ENCODE assay signal across 9 mouse cellular contexts in the genomic region with DNA sequence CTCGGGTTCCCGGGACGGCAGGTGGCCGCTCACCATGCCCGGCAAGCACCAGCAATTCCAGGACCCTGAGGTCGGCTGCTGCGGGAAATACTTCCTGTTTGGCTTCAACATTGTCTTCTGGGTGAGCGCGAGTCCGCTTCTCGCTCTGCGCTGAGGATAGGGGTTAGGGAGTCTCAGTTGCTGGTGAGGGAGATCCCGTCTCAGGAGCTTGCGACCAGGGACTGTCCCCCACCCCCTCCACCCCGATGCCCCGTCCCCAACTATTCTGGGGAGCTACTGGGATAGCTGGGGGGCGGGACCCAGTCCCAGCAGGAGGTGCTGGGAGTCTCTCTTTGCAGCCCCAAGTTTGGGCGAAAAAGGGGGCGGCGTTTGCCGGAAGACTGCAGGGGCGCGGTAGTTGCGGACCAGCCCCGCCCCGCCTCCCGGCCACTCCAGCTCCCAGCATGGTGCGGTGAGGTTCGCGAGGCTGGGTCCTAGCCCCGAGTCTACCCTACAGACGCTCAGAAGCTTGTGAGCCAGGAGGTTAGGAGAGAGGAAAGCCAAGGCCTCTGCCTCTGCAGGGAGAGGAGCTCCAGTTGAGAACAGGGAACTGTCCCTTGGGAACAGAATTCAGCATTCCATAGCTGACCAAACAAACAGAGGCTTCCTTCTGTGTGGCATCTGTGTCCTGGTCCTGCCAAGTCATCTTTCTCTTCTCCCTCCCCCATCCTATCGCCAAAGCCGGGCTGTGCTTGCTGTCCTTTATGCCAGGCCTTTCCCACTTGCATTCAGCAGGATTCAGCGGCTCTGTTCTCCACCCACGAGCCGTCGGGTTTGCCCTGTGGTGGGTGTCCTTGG. TPM values are rescaled to one million over a fixed set of nuclear protein-coding genes. Genes with fewer than 3 reads are reported as not detected.
A peak's percentile ranks its signal among the peaks of the same experiment; 100 is the strongest.
DNase-seq lines count a peak whose midpoint lies in the region; ATAC-seq and TF ChIP-seq lines count a peak whose summit lies in the region.
"Had no signal": no experiment of that assay in that cellular context is flagged by ENCODE, and none has a peak within 500 bp of the region (broad histone marks: within the 10 kb centered on the region; RNA-seq: fewer than 3 reads in every experiment).

No protein-coding gene starts in this region.

- peak overlapping the region; percentile 97 for H3K4me2 ChIP-seq in forebrain, embryonic 14.5 days (ENCODE audit: low read length)
- H3K4me2 ChIP-seq in hindbrain, embryonic 11.5 days (replicated peaks; ENCODE audit: low read depth, low read length), result peak overlapping the region; percentile 98

- H3K4me1 ChIP-seq in brown adipose tissue, adult 24 weeks (ENCODE audit: control insufficient read depth, insufficient read depth, insufficient read length, low read length), result peaks cover 5% of the 10 kb centered on the region
- peaks cover 3% of the 10 kb centered on the region; the same call in 1 of the 2 replicates for H3K4me1 ChIP-seq in forebrain, embryonic 14.5 days (ENCODE audit: control insufficient read depth, insufficient read depth, low read length)
- peaks cover 6% of the 10 kb centered on the region; the same call in 1 of the 2 replicates for H3K4me1 ChIP-seq in hindbrain, embryonic 11.5 days (replicated peaks; ENCODE audit: control insufficient read depth, insufficient read depth, low read length)

- peak overlapping the region; percentile 59 for H3K4me3 ChIP-seq in layer of hippocampus, adult 2 months
- peak overlapping the region; percentile 90 for H3K4me3 ChIP-seq in brown adipose tissue, adult 24 weeks (ENCODE audit: insufficient read depth, low read depth, low read length)
- peak overlapping the region; percentile 54 for H3K4me3 ChIP-seq in forebrain, embryonic 14.5 days (ENCODE audit: low read depth, low read length)
- H3K4me3 ChIP-seq in hindbrain, embryonic 11.5 days (ENCODE audit: low read depth, low read length), result peak overlapping the region; percentile 51

- TF ChIP-seq CTCF in layer of hippocampus, adult 2 months (conservative IDR thresholded peaks at IDR 0.05), result no peak

- peak; percentile 45 for ATAC-seq in forebrain, embryonic 14.5 days
- peak; percentile 68 for ATAC-seq in hindbrain, embryonic 11.5 days (ENCODE audit: low FRiP score)
- 0 out of 2 replicates have a peak, but pooled peaks have one; percentile 27 for ATAC-seq in megakaryocyte-erythroid progenitor cell, adult 5-6 weeks (replicated peaks; ENCODE audit: low FRiP score, low TSS enrichment, poor library complexity, severe bottlenecking)

- 2% methylated on average over 38 of the region's 38 CpGs for WGBS in forebrain, embryonic 14.5 days
- WGBS in hindbrain, embryonic 11.5 days, result 1% methylated on average over 38 of the region's 38 CpGs

- no peaks in the 10 kb centered on the region for H3K36me3 ChIP-seq in forebrain, embryonic 14.5 days (ENCODE audit: control insufficient read depth, insufficient read depth, low read length)
- H3K36me3 ChIP-seq in hindbrain, embryonic 11.5 days (ENCODE audit: control insufficient read depth, insufficient read depth, low read length), result no peaks in the 10 kb centered on the region
- no peaks in the 10 kb centered on the region for H3K36me3 ChIP-seq in splenic B cell, adult 2 months (ENCODE audit: control insufficient read depth, insufficient read depth, low read length, poor library complexity, severe bottlenecking)

- H3K27me3 ChIP-seq in forebrain, embryonic 14.5 days (replicated peaks; ENCODE audit: control insufficient read depth, insufficient read depth, low read length), result 0 out of 2 replicates have a peak, but pooled peaks cover 6% of the 10 kb centered on the region
- peaks cover 13% of the 10 kb centered on the region for H3K27me3 ChIP-seq in hindbrain, embryonic 11.5 days (ENCODE audit: control insufficient read depth, insufficient read depth, low read length)
- H3K27me3 ChIP-seq in splenic B cell, adult 2 months (ENCODE audit: control insufficient read depth, insufficient read depth, low read length, poor library complexity, severe bottlenecking), result no peaks in the 10 kb centered on the region

- peak overlapping the region; percentile 63 for H3K9ac ChIP-seq in forebrain, embryonic 14.5 days (ENCODE audit: low read length)
- peak overlapping the region; percentile 55 for H3K9ac ChIP-seq in hindbrain, embryonic 11.5 days (ENCODE audit: low read depth, low read length)

- peak in 1 of 2 experiments; percentile 53 for DNase-seq in layer of hippocampus, adult 2 months (ENCODE audit: low spot score in 2 of 2)
- DNase-seq in layer of hippocampus, postnatal 36 days, result no peak
- peak; percentile 44 for DNase-seq in forebrain, embryonic 14.5 days (ENCODE audit: low spot score)
- peak; percentile 63 for DNase-seq in hindbrain, embryonic 11.5 days (ENCODE audit: low spot score)
- DNase-seq in left cerebral cortex, postnatal 36 days (ENCODE audit: low spot score in 2 of 2), result peak; percentile 61 to 68
- peak; percentile 25 for DNase-seq in splenic B cell, adult 2 months (ENCODE audit: low read depth, low spot score)

- intact Hi-C loops in left cerebral cortex, postnatal 36 days (cut with DNase I), result no loop called here

- no peaks in the 10 kb centered on the region for H3K9me3 ChIP-seq in forebrain, embryonic 14.5 days (replicated peaks; ENCODE audit: control insufficient read depth, low read length)
- no peaks in the 10 kb centered on the region for H3K9me3 ChIP-seq in hindbrain, embryonic 11.5 days (ENCODE audit: control insufficient read depth, low read length)

- H3K27ac ChIP-seq in layer of hippocampus, adult 2 months, result peak overlapping the region; percentile 89
- no peak overlapping the region for H3K27ac ChIP-seq in brown adipose tissue, adult 24 weeks (replicated peaks; ENCODE audit: low read depth, low read length)
- H3K27ac ChIP-seq in forebrain, embryonic 14.5 days (ENCODE audit: low read depth, low read length), result no peak overlapping the region
- no peak overlapping the region for H3K27ac ChIP-seq in hindbrain, embryonic 11.5 days (ENCODE audit: low read depth, low read length)

RNA-seq across cellular contexts. Expression of a gene that starts 0.6 kb away (rescaled TPM):
- 10 to 100 TPM; 96.7 to 97.7 TPM for total RNA-seq in layer of hippocampus, adult 2 months (2021)
- 100 to 1,000 TPM in 1 of 2 experiments, 10 to 100 TPM in 1; 83.4 to 109 TPM for total RNA-seq in layer of hippocampus, postnatal 36 days (2021)
- 29.5 and 42.0 TPM in 2 replicates for polyA plus RNA-seq in brown adipose tissue, adult 24 weeks (2012; ENCODE audit: insufficient read depth, insufficient read length, missing spikeins)
- polyA plus RNA-seq in forebrain, embryonic 14.5 days (2014; fragmentation: Nextera tagmentation; extraction: Ambion mirVana), result 16.0 and 16.3 TPM in 2 replicates
- 12.0 and 13.2 TPM in 2 replicates for polyA plus RNA-seq in hindbrain, embryonic 11.5 days (2014; fragmentation: Nextera tagmentation; extraction: Ambion mirVana)
- 10 to 100 TPM; 76.5 to 86.1 TPM for total RNA-seq in left cerebral cortex, postnatal 36 days (2021)
- total RNA-seq in megakaryocyte-erythroid progenitor cell, adult 5-6 weeks (2014; fragmentation: Nextera tagmentation), result 1.3 TPM in 1 of 2 replicates, not detected in the other
- 4.1 TPM in 1 of 2 replicates, not detected in the other for total RNA-seq in megakaryocyte-erythroid progenitor cell, adult 5-6 weeks (2017)

RNA-seq across cellular contexts. Expression of a gene that starts 6.0 kb away (rescaled TPM):
- total RNA-seq in layer of hippocampus, adult 2 months (2021), result not detected
- not detected for total RNA-seq in layer of hippocampus, postnatal 36 days (2021)
- not detected in 2 replicates for polyA plus RNA-seq in brown adipose tissue, adult 24 weeks (2012; ENCODE audit: insufficient read depth, insufficient read length, missing spikeins)
- polyA plus RNA-seq in forebrain, embryonic 14.5 days (2014; fragmentation: Nextera tagmentation; extraction: Ambion mirVana), result not detected in 2 replicates
- not detected in 2 replicates for polyA plus RNA-seq in hindbrain, embryonic 11.5 days (2014; fragmentation: Nextera tagmentation; extraction: Ambion mirVana)
- total RNA-seq in left cerebral cortex, postnatal 36 days (2021), result not detected
- total RNA-seq in megakaryocyte-erythroid progenitor cell, adult 5-6 weeks (2014; fragmentation: Nextera tagmentation), result not detected in 2 replicates
- not detected in 2 replicates for total RNA-seq in megakaryocyte-erythroid progenitor cell, adult 5-6 weeks (2017)
- total RNA-seq: left cerebral cortex, adult 8-10 months had no signal

RNA-seq across cellular contexts. Expression of a gene that starts 23.4 kb away (rescaled TPM):
- 100 to 1,000 TPM; 655 to 657 TPM for total RNA-seq in layer of hippocampus, adult 2 months (2021)
- 100 to 1,000 TPM; 602 to 611 TPM for total RNA-seq in layer of hippocampus, postnatal 36 days (2021)
- polyA plus RNA-seq in brown adipose tissue, adult 24 weeks (2012; ENCODE audit: insufficient read depth, insufficient read length, missing spikeins), result not detected in 2 replicates
- polyA plus RNA-seq in forebrain, embryonic 14.5 days (2014; fragmentation: Nextera tagmentation; extraction: Ambion mirVana), result 25.7 and 31.8 TPM in 2 replicates
- polyA plus RNA-seq in hindbrain, embryonic 11.5 days (2014; fragmentation: Nextera tagmentation; extraction: Ambion mirVana), result 2.3 and 2.5 TPM in 2 replicates
- 1,000 to 10,000 TPM in 1 of 2 experiments, 100 to 1,000 TPM in 1; 882 to 1,002 TPM for total RNA-seq in left cerebral cortex, postnatal 36 days (2021)
- not detected in 2 replicates for total RNA-seq in megakaryocyte-erythroid progenitor cell, adult 5-6 weeks (2014; fragmentation: Nextera tagmentation)
- total RNA-seq in megakaryocyte-erythroid progenitor cell, adult 5-6 weeks (2017), result not detected in 2 replicates

RNA-seq across cellular contexts. Expression of a gene that starts 40.1 kb away (rescaled TPM):
- 100 to 1,000 TPM; 146 to 150 TPM for total RNA-seq in layer of hippocampus, adult 2 months (2021)
- total RNA-seq in layer of hippocampus, postnatal 36 days (2021), result 100 to 1,000 TPM; 135 to 142 TPM
- not detected in 2 replicates for polyA plus RNA-seq in brown adipose tissue, adult 24 weeks (2012; ENCODE audit: insufficient read depth, insufficient read length, missing spikeins)
- 16.8 and 17.4 TPM in 2 replicates for polyA plus RNA-seq in forebrain, embryonic 14.5 days (2014; fragmentation: Nextera tagmentation; extraction: Ambion mirVana)
- polyA plus RNA-seq in hindbrain, embryonic 11.5 days (2014; fragmentation: Nextera tagmentation; extraction: Ambion mirVana), result 7.5 and 11.2 TPM in 2 replicates
- 100 to 1,000 TPM; 127 to 128 TPM for total RNA-seq in left cerebral cortex, postnatal 36 days (2021)
- total RNA-seq in megakaryocyte-erythroid progenitor cell, adult 5-6 weeks (2014; fragmentation: Nextera tagmentation), result not detected in 2 replicates
- total RNA-seq in megakaryocyte-erythroid progenitor cell, adult 5-6 weeks (2017), result not detected in 2 replicates

Comparison
In these comparisons a context has a peak if more than half of its experiments do, and no peak if none do; other contexts are left out.
1. DNase-seq: peak in forebrain, embryonic 14.5 days (single experiment), hindbrain, embryonic 11.5 days (single experiment), left cerebral cortex, postnatal 36 days (2 of 2) and splenic B cell, adult 2 months (single experiment); none in layer of hippocampus, postnatal 36 days (0 of 2).
2. RNA of a gene that starts 0.6 kb away (total RNA-seq): 83.4 to 109 TPM in layer of hippocampus, postnatal 36 days, 96.7 to 97.7 TPM in layer of hippocampus, adult 2 months and 76.5 to 86.1 TPM in left cerebral cortex, postnatal 36 days; 1.3 to 4.1 TPM in megakaryocyte-erythroid progenitor cell, adult 5-6 weeks; every median in the first group is over 10 times any median in the second.
3. RNA of a gene that starts 23.4 kb away (total RNA-seq): 882 to 1,002 TPM in left cerebral cortex, postnatal 36 days, 655 to 657 TPM in layer of hippocampus, adult 2 months and 602 to 611 TPM in layer of hippocampus, postnatal 36 days; not detected in megakaryocyte-erythroid progenitor cell, adult 5-6 weeks; every median in the first group is over 100 times any median in the second.
4. Peak in every context shown above with its lines, with median percentiles within 50 percentile points of each other: H3K4me3 ChIP-seq and ATAC-seq.